Mouse (Mus musculus) hindbrain, embryonic 11.5 days (tissue): ENCODE data around the gene Gps1. TPM values are rescaled to one million over a fixed set of nuclear protein-coding genes. Genes with fewer than 3 reads are reported as not detected.
"Not testable (repeated sequence)": the region's sequence is repeated elsewhere in the genome, so short reads cannot be mapped to it uniquely, and the experiment has no call there.

Experiments
- ATAC-seq: fragments of 200-750 bp; cut with Nextera tagmentation; 2 replicates; pipeline ENCODE4 v1.8.0; 2017; ENCODE audit warnings: mild to moderate bottlenecking, moderate TSS enrichment, moderate library complexity; ENCODE audit not compliant: low FRiP score
- DNase-seq: peaks from one replicate; pipeline ENCODE4 v3.0.0-alpha.2; 2015; ENCODE audit warnings: low spot score
- H3K27ac ChIP-seq: fragments of 300-500 bp; sonication (generic); 2 replicates; pipeline ENCODE4 v1.5.1; 2014; ENCODE audit warnings: mild to moderate bottlenecking, low read depth, low read length
- H3K27me3 ChIP-seq: fragments of 300-500 bp; sonication (generic); 2 replicates; pipeline ENCODE4 v1.6.1; 2014; ENCODE audit warnings: mild to moderate bottlenecking, low read length, moderate library complexity, mixed read lengths; ENCODE audit not compliant: control insufficient read depth, insufficient read depth
- H3K36me3 ChIP-seq: fragments of 300-500 bp; sonication (generic); 2 replicates; pipeline ENCODE4 v1.6.1; 2014; ENCODE audit warnings: mild to moderate bottlenecking, low read length, moderate library complexity, mixed read lengths; ENCODE audit not compliant: control insufficient read depth, insufficient read depth
- H3K4me1 ChIP-seq: fragments of 300-500 bp; sonication (generic); replicated peaks from 2 replicates; pipeline ENCODE4 v1.6.1; 2014; ENCODE audit warnings: low read length, mixed read lengths; ENCODE audit not compliant: control insufficient read depth, insufficient read depth
- H3K4me2 ChIP-seq: fragments of 300-500 bp; sonication (generic); replicated peaks from 2 replicates; pipeline ENCODE4 v1.6.1; 2014; ENCODE audit warnings: mild to moderate bottlenecking, low read depth, low read length
- H3K4me3 ChIP-seq: fragments of 300-500 bp; sonication (generic); 2 replicates; pipeline ENCODE4 v1.5.1; 2014; ENCODE audit warnings: low read depth, low read length
- H3K9ac ChIP-seq: fragments of 300-500 bp; sonication (generic); 2 replicates; pipeline ENCODE4 v1.6.1; 2014; ENCODE audit warnings: low read depth, low read length
- H3K9me3 ChIP-seq: fragments of 300-500 bp; sonication (generic); 2 replicates; pipeline ENCODE4 v1.6.1; 2016; ENCODE audit warnings: low read length; ENCODE audit not compliant: control insufficient read depth
- WGBS: fragments of 180-500 bp; shearing (Covaris S2); extraction: QIAGEN DNeasy Blood & Tissue Kit; methylation state at CpG from one replicate; pipeline ENCODE4 v1.1.7; 2014; 5-methylcytosine and 5-hydroxymethylcytosine counted together
- polyA plus RNA-seq: library from polyadenylated mRNA; unstranded; fragments of >200 nt; fragmentation: Nextera tagmentation; extraction: Ambion mirVana; gene quantifications from 2 replicates; pipeline ENCODE4 v1.2.1, GENCODE M21; 2014

Gps1 gene
- polyA plus RNA-seq, 1 experiment from 2014 or later = 264 TPM

GRCm38 (mm10) chr11:120761811-120762671 is 22.0 kb upstream of the Gps1 start:
- no peak overlapping the region for H3K9ac ChIP-seq
- WGBS = 65% methylated on average over 14 of the region's 14 CpGs

GRCm38 (mm10) chr11:120762672-120763041 is 21.4 kb upstream of the Gps1 start, which contains the start of gene Hmga1b:
Gene Hmga1b, plus strand, starts transcription at chr11:120762794.
- H3K4me1 ChIP-seq, H3K9ac ChIP-seq, H3K9me3 ChIP-seq, H3K4me2 ChIP-seq, H3K4me3 ChIP-seq, H3K27ac ChIP-seq, H3K36me3 ChIP-seq, ATAC-seq, H3K27me3 ChIP-seq, DNase-seq: not testable (repeated sequence)
- 27% methylated on average over 14 of the region's 14 CpGs for WGBS

More at GRCm38 (mm10) chr11:120761811-120762671, 22.0 kb upstream of the Gps1 start:
- H3K36me3 ChIP-seq = no peaks in the 10 kb centered on the region
- H3K9me3 ChIP-seq = 0 out of 2 replicates have a peak, but pooled peaks cover 2% of the 10 kb centered on the region
- no peak overlapping the region for H3K27ac ChIP-seq
- no peak overlapping the region for H3K4me3 ChIP-seq
- DNase-seq (no peak), ATAC-seq (no peak)
- H3K4me2 ChIP-seq = no peak overlapping the region
- peaks cover 3% of the 10 kb centered on the region; the same call in 1 of the 2 replicates for H3K27me3 ChIP-seq
- H3K4me1 ChIP-seq = no peaks in the 10 kb centered on the region

- not testable (repeated sequence) for DNase-seq, H3K36me3 ChIP-seq, H3K9ac ChIP-seq, H3K27me3 ChIP-seq, H3K4me1 ChIP-seq, H3K4me2 ChIP-seq, H3K9me3 ChIP-seq, ATAC-seq, H3K27ac ChIP-seq, H3K4me3 ChIP-seq
- WGBS = 26% methylated on average over 4 of the region's 23 CpGs
Observed at GRCm38 (mm10) chr11:120763121-120763999, 20.7 kb upstream of the Gps1 start.

GRCm38 (mm10) chr11:120767023-120767422 is 17.0 kb upstream of the Gps1 start:
- H3K27ac ChIP-seq, H3K4me2 ChIP-seq, H3K4me1 ChIP-seq, H3K27me3 ChIP-seq, ATAC-seq, H3K9me3 ChIP-seq, H3K9ac ChIP-seq, DNase-seq, H3K36me3 ChIP-seq, H3K4me3 ChIP-seq: not testable (repeated sequence)
- WGBS = 69% methylated on average over 3 of the region's 7 CpGs

- ATAC-seq = no peak
- Histone ChIP-seq H3K27ac (no peak overlapping the region), H3K9ac (no peak overlapping the region), H3K4me2 (no peak overlapping the region), H3K9me3 (no peaks in the 10 kb centered on the region), H3K4me1 (no peaks in the 10 kb centered on the region), H3K36me3 (no peaks in the 10 kb centered on the region), H3K27me3 (no peaks in the 10 kb centered on the region), H3K4me3 (no peak overlapping the region)
- no peak for DNase-seq
- WGBS = 69% methylated on average over 1 of the region's 1 CpGs
Observed at GRCm38 (mm10) chr11:120768206-120768605, 15.9 kb upstream of the Gps1 start.

GRCm38 (mm10) chr11:120772749-120773148 is 11.3 kb upstream of the Gps1 start:
- Histone ChIP-seq H3K4me1 (no peaks in the 10 kb centered on the region), H3K4me3 (no peak overlapping the region), H3K27me3 (no peaks in the 10 kb centered on the region), H3K9me3 (no peaks in the 10 kb centered on the region), H3K36me3 (no peaks in the 10 kb centered on the region), H3K9ac (no peak overlapping the region), H3K4me2 (no peak overlapping the region), H3K27ac (no peak overlapping the region)
- WGBS = 80% methylated on average over 3 of the region's 3 CpGs
- no peak for ATAC-seq
- no peak for DNase-seq

GRCm38 (mm10) chr11:120773463-120774190 is 10.4 kb upstream of the Gps1 start:
- no peak overlapping the region for H3K27ac ChIP-seq
- H3K4me3 ChIP-seq = no peak overlapping the region
- H3K4me2 ChIP-seq = no peak overlapping the region
- H3K9me3 ChIP-seq = no peaks in the 10 kb centered on the region
- DNase-seq (no peak), ATAC-seq (no peak)
- 85% methylated on average over 7 of the region's 7 CpGs for WGBS
- H3K9ac ChIP-seq = no peak overlapping the region
- H3K36me3 ChIP-seq = no peaks in the 10 kb centered on the region
- H3K27me3 ChIP-seq = no peaks in the 10 kb centered on the region
- no peaks in the 10 kb centered on the region for H3K4me1 ChIP-seq

- Histone ChIP-seq H3K9ac (no peak overlapping the region), H3K4me2 (no peak overlapping the region), H3K4me1 (no peaks in the 10 kb centered on the region), H3K27ac (no peak overlapping the region), H3K9me3 (no peaks in the 10 kb centered on the region), H3K27me3 (no peaks in the 10 kb centered on the region), H3K36me3 (no peaks in the 10 kb centered on the region), H3K4me3 (no peak overlapping the region)
- 28% methylated on average over 15 of the region's 15 CpGs for WGBS
- DNase-seq (peak; percentile 97), ATAC-seq (peak; percentile 79)
Observed at GRCm38 (mm10) chr11:120775774-120776469, 8.2 kb upstream of the Gps1 start.
